Mouse (Mus musculus): ENCODE data around the gene Mrps21.

GRCm38 (mm10) chr3:95829053-95829452 lies 42.3 kb downstream of the Mrps21 start:
- TF ChIP-seq GATA1 (IDR thresholded peaks at IDR 0.05; ENCODE audit: low read length) (no peak), TAL1 (IDR thresholded peaks at IDR 0.05; ENCODE audit: low read length) (no peak)

Data from erythroblast, embryonic 14.5 days (primary cell).